Mouse (Mus musculus) hindbrain, embryonic 14.5 days (tissue): ENCODE results near the gene Pjvk. TPM values are rescaled to one million over a fixed set of nuclear protein-coding genes. Genes with fewer than 3 reads are reported as not detected.

ENCODE experiments used
- ATAC-seq: fragments of 200-750 bp; cut with Nextera tagmentation; 2 replicates; pipeline ENCODE4 v1.8.0; 2017; ENCODE audit warnings: moderate number of reproducible peaks, mild to moderate bottlenecking, moderate TSS enrichment, moderate library complexity; ENCODE audit not compliant: low FRiP score
- DNase-seq: peaks from one replicate; pipeline ENCODE4 v3.0.0-alpha.2; 2015; ENCODE audit warnings: low spot score
- H3K27ac ChIP-seq: fragments of 300-500 bp; sonication (generic); 2 replicates; pipeline ENCODE4 v1.5.1; 2014; ENCODE audit warnings: mild to moderate bottlenecking, moderate library complexity
- H3K27me3 ChIP-seq: fragments of 300-500 bp; sonication (generic); 2 replicates; pipeline ENCODE4 v1.6.1; 2014; ENCODE audit warnings: mild to moderate bottlenecking, low read length, mixed read lengths; ENCODE audit not compliant: control insufficient read depth, insufficient read depth
- H3K36me3 ChIP-seq: fragments of 300-500 bp; sonication (generic); replicated peaks from 2 replicates; pipeline ENCODE4 v1.6.1; 2014; ENCODE audit not compliant: control insufficient read depth, insufficient read depth
- H3K4me1 ChIP-seq: fragments of 300-500 bp; sonication (generic); replicated peaks from 2 replicates; pipeline ENCODE4 v1.6.1; 2014; ENCODE audit warnings: antibody characterized with exemption, low read length, mixed read lengths; ENCODE audit not compliant: control insufficient read depth, insufficient read depth
- H3K4me2 ChIP-seq: fragments of 300-500 bp; sonication (generic); replicated peaks from 2 replicates; pipeline ENCODE4 v1.6.1; 2014; ENCODE audit warnings: mild to moderate bottlenecking, moderate library complexity
- H3K4me3 ChIP-seq: fragments of 300-500 bp; sonication (generic); replicated peaks from 2 replicates; pipeline ENCODE4 v1.5.1; 2014; ENCODE audit warnings: mild to moderate bottlenecking, low read length
- H3K9ac ChIP-seq: fragments of 300-500 bp; sonication (generic); 2 replicates; pipeline ENCODE4 v1.6.1; 2014
- H3K9me3 ChIP-seq: fragments of 300-500 bp; sonication (generic); 2 replicates; pipeline ENCODE4 v1.6.1; 2016; ENCODE audit warnings: low read length; ENCODE audit not compliant: control insufficient read depth
- WGBS: fragments of 180-500 bp; shearing (Covaris S2); extraction: QIAGEN DNeasy Blood & Tissue Kit; methylation state at CpG from one replicate; pipeline ENCODE4 v1.1.7; 2014; 5-methylcytosine and 5-hydroxymethylcytosine counted together
- polyA plus RNA-seq: library from polyadenylated mRNA; unstranded; fragments of >200 nt; fragmentation: Nextera tagmentation; extraction: Ambion mirVana; gene quantifications from 2 replicates; pipeline ENCODE4 v1.2.1, GENCODE M21; 2014

The Pjvk gene
- polyA plus RNA-seq, 1 experiment from 2014 or later: 0.68 TPM

GRCm38 (mm10) chr2:76693765-76694164, 45.5 kb downstream of the Pjvk start:
- ATAC-seq: no peak
- Histone ChIP-seq H3K36me3 (peaks cover 78% of the 10 kb centered on the region), H3K27ac (no peak overlapping the region), H3K4me3 (no peak overlapping the region), H3K4me2 (no peak overlapping the region), H3K4me1 (no peaks in the 10 kb centered on the region), H3K27me3 (no peaks in the 10 kb centered on the region), H3K9me3 (no peaks in the 10 kb centered on the region), H3K9ac (no peak overlapping the region)
- 84% methylated on average over 5 of the region's 5 CpGs for WGBS
- no peak for DNase-seq

GRCm38 (mm10) chr2:76695290-76695689, 47.0 kb downstream of the Pjvk start:
- Histone ChIP-seq H3K9me3 (no peaks in the 10 kb centered on the region), H3K4me2 (no peak overlapping the region), H3K36me3 (peaks cover 70% of the 10 kb centered on the region), H3K27me3 (no peaks in the 10 kb centered on the region), H3K4me1 (no peaks in the 10 kb centered on the region), H3K27ac (no peak overlapping the region), H3K4me3 (no peak overlapping the region), H3K9ac (no peak overlapping the region)
- 89% methylated on average over 6 of the region's 6 CpGs for WGBS
- no peak for ATAC-seq
- DNase-seq: no peak

- Histone ChIP-seq H3K4me3 (no peak overlapping the region), H3K9me3 (no peaks in the 10 kb centered on the region), H3K9ac (no peak overlapping the region), H3K27ac (no peak overlapping the region), H3K4me2 (no peak overlapping the region), H3K36me3 (peaks cover 5% of the 10 kb centered on the region; the same call in 1 of the 2 replicates), H3K4me1 (no peaks in the 10 kb centered on the region), H3K27me3 (no peaks in the 10 kb centered on the region)
- WGBS: 86% methylated on average over 3 of the region's 3 CpGs
- ATAC-seq: no peak
- no peak for DNase-seq
Observed at GRCm38 (mm10) chr2:76702188-76702587, 53.9 kb downstream of the Pjvk start.

GRCm38 (mm10) chr2:76702751-76703150, 54.5 kb downstream of the Pjvk start:
- 86% methylated on average over 5 of the region's 5 CpGs for WGBS
- DNase-seq: no peak
- Histone ChIP-seq H3K36me3 (no peaks in the 10 kb centered on the region), H3K4me3 (no peak overlapping the region), H3K9ac (no peak overlapping the region), H3K27me3 (no peaks in the 10 kb centered on the region), H3K4me1 (no peaks in the 10 kb centered on the region), H3K4me2 (no peak overlapping the region), H3K27ac (no peak overlapping the region), H3K9me3 (no peaks in the 10 kb centered on the region)
- no peak for ATAC-seq

GRCm38 (mm10) chr2:76705655-76706054, 57.4 kb downstream of the Pjvk start:
- H3K9ac ChIP-seq: no peak overlapping the region
- no peak overlapping the region for H3K4me2 ChIP-seq
- peaks cover 20% of the 10 kb centered on the region for H3K9me3 ChIP-seq
- no peaks in the 10 kb centered on the region for H3K27me3 ChIP-seq
- 86% methylated on average over 13 of the region's 13 CpGs for WGBS
- H3K4me3 ChIP-seq: no peak overlapping the region
- H3K27ac ChIP-seq: no peak overlapping the region
- H3K4me1 ChIP-seq: no peaks in the 10 kb centered on the region
- ATAC-seq (no peak), DNase-seq (no peak)
- H3K36me3 ChIP-seq: peaks cover 14% of the 10 kb centered on the region

Other genes starting within 250 kb of the Pjvk start
- 29.6 and 31.2 TPM in 2 replicates for gene Osbpl6, start 242.0 kb upstream of the Pjvk start, polyA plus RNA-seq
- 112 and 119 TPM in 2 replicates for gene Prkra, start 461 bp upstream of the Pjvk start, polyA plus RNA-seq
- 15.4 and 19.7 TPM in 2 replicates for gene Fkbp7, start 24.6 kb downstream of the Pjvk start, polyA plus RNA-seq
- 14.9 and 15.6 TPM in 2 replicates for gene Plekha3, start 26.8 kb downstream of the Pjvk start, polyA plus RNA-seq